Mouse (Mus musculus) midbrain, embryonic 16.5 days (tissue): Measurements from ENCODE around the gene Slc41a1. TPM values are rescaled to one million over a fixed set of nuclear protein-coding genes. Genes with fewer than 3 reads are reported as not detected.
A peak's percentile ranks its signal among the peaks of the same experiment; 100 is the strongest.

Experiments used
- ATAC-seq: fragments of 200-750 bp; cut with Nextera tagmentation; 2 replicates; pipeline ENCODE4 v1.8.0; 2017; ENCODE audit warnings: moderate TSS enrichment
- H3K27ac ChIP-seq: fragments of 300-500 bp; sonication (generic); 2 replicates; pipeline ENCODE4 v1.5.1; 2014; ENCODE audit warnings: mild to moderate bottlenecking, low read length, mixed read lengths
- H3K27me3 ChIP-seq: fragments of 300-500 bp; sonication (generic); 2 replicates; pipeline ENCODE4 v1.6.1; 2014; ENCODE audit warnings: low read depth, low read length, mixed read lengths; ENCODE audit not compliant: control insufficient read depth, insufficient read depth
- H3K36me3 ChIP-seq: fragments of 300-500 bp; sonication (generic); 2 replicates; pipeline ENCODE4 v1.6.1; 2014; ENCODE audit warnings: mild to moderate bottlenecking, low read length, moderate library complexity, mixed read lengths; ENCODE audit not compliant: control insufficient read depth, insufficient read depth
- H3K4me1 ChIP-seq: fragments of 300-500 bp; sonication (generic); 2 replicates; pipeline ENCODE4 v1.6.1; 2014; ENCODE audit warnings: mild to moderate bottlenecking, low read length, mixed read lengths; ENCODE audit not compliant: control insufficient read depth, insufficient read depth
- H3K4me2 ChIP-seq: fragments of 300-500 bp; sonication (generic); 2 replicates; pipeline ENCODE4 v1.6.1; 2014; ENCODE audit warnings: mild to moderate bottlenecking, low read length, mixed read lengths
- H3K4me3 ChIP-seq: fragments of 300-500 bp; sonication (generic); 2 replicates; pipeline ENCODE4 v1.5.1; 2014; ENCODE audit warnings: low read depth, mild to moderate bottlenecking, low read length, moderate library complexity, mixed read lengths
- H3K9ac ChIP-seq: fragments of 300-500 bp; sonication (generic); 2 replicates; pipeline ENCODE4 v1.6.1; 2014; ENCODE audit warnings: low read depth, low read length, mixed read lengths
- H3K9me3 ChIP-seq: fragments of 300-500 bp; sonication (generic); replicated peaks from 2 replicates; pipeline ENCODE4 v1.6.1; 2014; ENCODE audit warnings: mild to moderate bottlenecking, low read length, mixed read lengths; ENCODE audit not compliant: control insufficient read depth, poor library complexity, severe bottlenecking
- WGBS: fragments of 180-500 bp; shearing (Covaris S2); extraction: QIAGEN DNeasy Blood & Tissue Kit; methylation state at CpG from one replicate; pipeline ENCODE4 v1.1.7; 2014; 5-methylcytosine and 5-hydroxymethylcytosine counted together
- polyA plus RNA-seq: library from polyadenylated mRNA; unstranded; fragments of >200 nt; fragmentation: Nextera tagmentation; extraction: Ambion mirVana; gene quantifications from 2 replicates; pipeline ENCODE4 v1.2.1, GENCODE M21; 2015

Slc41a1 gene
- polyA plus RNA-seq = 17.7 and 18.2 TPM in 2 replicates

DNA sequence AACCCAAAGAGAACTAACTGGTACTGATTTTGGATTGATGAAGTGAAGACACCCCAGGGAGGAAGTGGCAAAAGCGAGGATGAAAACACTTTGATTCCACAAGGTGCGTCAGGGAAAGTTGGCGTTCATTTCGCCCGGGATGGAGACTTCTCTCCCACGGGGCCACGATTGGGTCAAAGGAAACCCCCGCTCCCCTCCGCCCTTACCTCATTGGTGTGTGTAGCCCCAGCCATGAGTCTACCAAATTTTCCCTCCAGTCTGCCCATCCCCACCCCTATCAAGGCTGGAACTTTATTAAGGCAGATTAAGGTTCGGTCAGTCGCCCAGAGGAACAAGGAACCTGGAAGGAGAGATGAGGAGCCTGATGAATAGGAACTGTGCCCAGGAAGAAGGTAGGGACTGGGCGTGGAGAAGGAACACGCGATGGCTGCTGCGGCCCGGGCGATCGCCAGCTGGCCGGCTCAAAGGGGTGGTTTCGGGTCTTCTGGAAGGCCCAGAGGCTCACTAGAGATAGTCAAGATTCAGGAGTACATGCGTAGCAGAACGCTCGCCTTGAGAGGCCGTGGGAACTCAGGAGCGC is at the start of gene Slc41a1:
Gene Slc41a1, plus strand, starts transcription at position 287 of the 580 bp plus-strand sequence.
- peak; percentile 56 for ATAC-seq
- H3K36me3 ChIP-seq = no peaks in the 10 kb centered on the region
- H3K27me3 ChIP-seq = no peaks in the 10 kb centered on the region
- peaks cover 20% of the 10 kb centered on the region for H3K4me1 ChIP-seq
- peak within 1 kb of the TSS; percentile 79 for H3K27ac ChIP-seq
- no peaks in the 10 kb centered on the region for H3K9me3 ChIP-seq
- peak within 1 kb of the TSS; percentile 82 for H3K9ac ChIP-seq
- peak within 1 kb of the TSS; percentile 95 for H3K4me2 ChIP-seq
- 3% methylated on average over 25 of the region's 25 CpGs for WGBS
- H3K4me3 ChIP-seq = peak within 1 kb of the TSS; percentile 76

DNA sequence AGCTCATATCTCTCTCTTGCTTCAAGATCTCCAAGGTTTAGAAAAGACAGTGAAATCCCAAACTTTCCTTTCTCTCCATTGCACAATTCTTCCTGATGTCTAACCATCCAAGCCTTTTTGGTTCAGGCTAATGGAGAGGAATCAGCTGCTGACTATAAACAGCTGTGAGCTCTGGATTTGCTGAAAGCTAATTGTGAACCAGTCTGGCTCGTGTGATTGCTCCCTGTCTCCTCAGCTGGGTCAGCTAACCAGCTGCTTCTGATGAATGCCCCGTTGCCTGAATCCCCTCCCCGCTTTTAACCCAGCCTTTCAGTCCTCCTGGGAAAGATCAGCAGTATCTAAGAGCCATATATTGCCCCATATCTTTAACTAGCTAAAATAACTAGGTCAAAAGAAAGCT is 32.7 kb upstream of the Slc41a1 start:
- H3K4me2 ChIP-seq = no peak overlapping the region
- no peak for ATAC-seq
- no peak overlapping the region for H3K9ac ChIP-seq
- no peaks in the 10 kb centered on the region for H3K9me3 ChIP-seq
- WGBS = 16% methylated on average over 3 of the region's 3 CpGs
- no peak overlapping the region for H3K27ac ChIP-seq
- no peak overlapping the region for H3K4me3 ChIP-seq
- 0 out of 2 replicates have a peak, but pooled peaks cover 3% of the 10 kb centered on the region for H3K4me1 ChIP-seq
- H3K27me3 ChIP-seq = no peaks in the 10 kb centered on the region; the same call in 1 of the 2 replicates
- no peaks in the 10 kb centered on the region for H3K36me3 ChIP-seq

DNA sequence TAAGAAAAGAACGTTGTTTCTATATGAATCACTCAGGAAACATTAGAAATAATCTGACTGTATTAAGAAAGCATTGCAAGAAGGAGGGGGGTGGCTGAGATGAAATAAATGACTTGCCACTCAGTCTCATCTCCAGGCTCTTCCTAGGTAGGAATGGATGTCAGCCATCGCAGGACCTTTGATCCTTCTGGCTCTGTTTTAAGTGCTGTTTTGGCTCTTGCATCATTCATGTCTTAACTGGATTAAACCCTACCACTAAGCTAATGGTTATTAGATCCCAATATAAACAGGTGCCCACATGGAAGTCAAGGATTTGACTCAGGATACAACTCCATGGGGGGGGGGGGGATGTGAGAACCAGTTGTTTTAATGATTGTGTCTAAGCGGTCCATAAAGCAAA is 32.1 kb upstream of the Slc41a1 start:
- H3K9ac ChIP-seq = no peak overlapping the region
- 89% methylated on average over 3 of the region's 3 CpGs for WGBS
- no peak overlapping the region for H3K27ac ChIP-seq
- no peaks in the 10 kb centered on the region for H3K9me3 ChIP-seq
- no peaks in the 10 kb centered on the region; the same call in 1 of the 2 replicates for H3K27me3 ChIP-seq
- no peak overlapping the region for H3K4me3 ChIP-seq
- no peak overlapping the region for H3K4me2 ChIP-seq
- H3K36me3 ChIP-seq = no peaks in the 10 kb centered on the region
- 0 out of 2 replicates have a peak, but pooled peaks cover 3% of the 10 kb centered on the region for H3K4me1 ChIP-seq
- no peak for ATAC-seq

DNA sequence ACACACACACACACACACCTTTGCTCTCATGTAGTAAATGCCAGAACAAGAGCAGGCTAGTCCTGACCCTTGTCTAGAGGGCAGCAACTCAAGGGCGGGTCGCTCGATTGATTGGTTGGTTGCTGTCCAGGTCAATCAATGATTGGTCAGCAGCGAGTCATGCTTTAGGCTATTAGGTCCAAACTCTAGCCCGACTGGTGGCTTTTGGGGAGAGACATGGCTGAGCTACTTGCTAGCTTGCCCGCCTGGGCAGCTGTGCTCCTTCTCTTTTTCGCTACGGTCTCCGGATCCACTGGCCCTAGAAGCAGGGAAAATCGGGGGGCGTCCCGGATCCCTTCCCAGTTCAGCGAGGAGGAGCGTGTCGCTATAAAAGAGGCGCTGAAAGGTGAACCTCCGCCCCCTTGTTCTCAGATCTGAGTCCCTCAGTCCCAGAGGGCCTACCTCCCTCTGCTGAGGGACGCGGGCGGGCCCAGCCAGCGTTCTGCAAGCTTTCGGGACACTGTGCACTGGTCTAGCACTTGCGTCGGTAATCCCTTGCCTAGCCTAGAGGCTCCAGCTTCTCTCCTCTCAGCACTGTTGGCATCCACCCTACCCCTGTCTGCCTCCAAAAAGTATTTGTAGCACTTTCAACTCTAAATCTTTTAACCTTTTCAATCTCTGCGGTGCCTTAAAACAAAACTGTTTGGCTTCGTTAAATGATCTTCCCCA is 29.9 kb upstream of the Slc41a1 start, which contains the start of gene Pm20d1:
Gene Pm20d1, plus strand, starts transcription at position 180 of the 708 bp plus-strand sequence.
- 0 out of 2 replicates have a peak, but pooled peaks cover 3% of the 10 kb centered on the region for H3K4me1 ChIP-seq
- H3K27me3 ChIP-seq = no peaks in the 10 kb centered on the region; the same call in 1 of the 2 replicates
- H3K36me3 ChIP-seq = no peaks in the 10 kb centered on the region
- 9% methylated on average over 26 of the region's 26 CpGs for WGBS
- no peak within 1 kb of the TSS for H3K27ac ChIP-seq
- no peak within 1 kb of the TSS for H3K9ac ChIP-seq
- H3K9me3 ChIP-seq = no peaks in the 10 kb centered on the region
- ATAC-seq = no peak
- peak within 1 kb of the TSS; percentile 29 for H3K4me3 ChIP-seq
- peak within 1 kb of the TSS; percentile 56 for H3K4me2 ChIP-seq

DNA sequence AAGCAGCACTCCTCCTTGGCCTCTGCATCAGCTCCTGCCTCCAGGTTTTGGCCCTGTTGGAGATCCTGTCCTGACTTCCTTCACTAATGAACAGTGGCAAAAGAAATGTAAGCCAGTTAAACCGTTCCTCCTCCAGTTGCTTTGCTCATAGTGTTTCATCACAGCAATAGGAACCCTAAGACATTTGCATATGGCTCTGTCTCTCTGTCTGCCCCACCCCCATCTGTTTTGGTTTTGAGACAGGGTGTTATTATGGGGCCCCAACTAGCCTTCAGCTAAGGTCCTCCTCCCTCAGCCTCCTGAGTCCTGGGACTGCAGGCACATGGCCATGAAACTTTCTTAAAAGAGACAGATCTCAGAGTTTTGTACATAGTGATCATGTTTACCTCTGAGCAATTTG is 27.3 kb upstream of the Slc41a1 start:
- no peak overlapping the region for H3K27ac ChIP-seq
- no peak for ATAC-seq
- 39% methylated on average over 1 of the region's 1 CpGs for WGBS

DNA sequence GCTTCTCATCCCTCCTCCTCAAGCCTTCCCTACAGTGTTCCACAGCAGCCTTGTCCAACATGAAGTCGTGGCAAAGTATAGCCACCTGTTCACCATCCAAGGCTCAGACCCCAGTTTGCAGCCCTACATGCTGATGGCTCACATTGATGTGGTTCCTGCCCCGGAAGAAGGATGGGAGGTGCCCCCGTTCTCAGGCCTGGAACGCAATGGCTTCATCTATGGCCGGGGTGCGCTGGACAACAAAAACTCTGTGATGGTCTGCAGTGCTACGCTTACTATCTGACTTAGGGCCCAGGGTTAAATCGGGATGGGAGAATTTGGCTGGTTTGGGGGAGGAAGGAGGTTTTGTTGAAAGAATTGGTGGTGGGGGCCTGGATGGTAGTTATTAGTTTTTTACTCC is 26.2 kb upstream of the Slc41a1 start:
- Histone ChIP-seq H3K27me3 (no peaks in the 10 kb centered on the region; the same call in 1 of the 2 replicates), H3K4me2 (no peak overlapping the region), H3K9ac (no peak overlapping the region), H3K9me3 (no peaks in the 10 kb centered on the region), H3K36me3 (no peaks in the 10 kb centered on the region), H3K27ac (no peak overlapping the region), H3K4me1 (0 out of 2 replicates have a peak, but pooled peaks cover 3% of the 10 kb centered on the region), H3K4me3 (no peak overlapping the region)
- ATAC-seq = no peak
- WGBS = 94% methylated on average over 8 of the region's 8 CpGs

More for the DNA sequence above, 27.3 kb upstream of the Slc41a1 start:
- H3K4me3 ChIP-seq = no peak overlapping the region
- no peak overlapping the region for H3K4me2 ChIP-seq
- H3K36me3 ChIP-seq = no peaks in the 10 kb centered on the region
- H3K27me3 ChIP-seq = no peaks in the 10 kb centered on the region; the same call in 1 of the 2 replicates
- 0 out of 2 replicates have a peak, but pooled peaks cover 3% of the 10 kb centered on the region for H3K4me1 ChIP-seq
- H3K9ac ChIP-seq = no peak overlapping the region
- H3K9me3 ChIP-seq = no peaks in the 10 kb centered on the region

DNA sequence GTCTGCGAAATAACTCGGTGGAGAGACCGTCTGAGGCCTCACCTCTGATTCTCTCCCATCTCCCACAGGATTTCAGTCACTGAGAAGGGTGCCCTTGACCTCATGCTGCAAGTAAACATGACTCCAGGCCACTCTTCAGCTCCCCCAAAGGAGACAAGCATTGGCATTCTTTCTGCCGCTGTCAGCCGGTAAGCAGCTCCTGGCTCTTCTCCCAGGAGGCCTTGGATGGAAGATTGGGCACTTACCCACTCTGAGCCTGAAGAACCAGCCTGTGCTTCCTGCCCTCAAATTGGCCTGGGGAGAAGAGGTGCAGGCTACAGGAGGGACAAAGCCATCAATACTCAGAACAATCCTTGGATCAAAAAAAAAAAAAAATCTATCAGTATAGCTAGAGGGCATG is 24.6 kb upstream of the Slc41a1 start:
- Histone ChIP-seq H3K4me2 (no peak overlapping the region), H3K4me1 (no peaks in the 10 kb centered on the region), H3K36me3 (no peaks in the 10 kb centered on the region), H3K9ac (no peak overlapping the region), H3K27ac (no peak overlapping the region), H3K4me3 (no peak overlapping the region), H3K27me3 (no peaks in the 10 kb centered on the region; the same call in 1 of the 2 replicates), H3K9me3 (no peaks in the 10 kb centered on the region)
- no peak for ATAC-seq
- WGBS = 87% methylated on average over 5 of the region's 5 CpGs

DNA sequence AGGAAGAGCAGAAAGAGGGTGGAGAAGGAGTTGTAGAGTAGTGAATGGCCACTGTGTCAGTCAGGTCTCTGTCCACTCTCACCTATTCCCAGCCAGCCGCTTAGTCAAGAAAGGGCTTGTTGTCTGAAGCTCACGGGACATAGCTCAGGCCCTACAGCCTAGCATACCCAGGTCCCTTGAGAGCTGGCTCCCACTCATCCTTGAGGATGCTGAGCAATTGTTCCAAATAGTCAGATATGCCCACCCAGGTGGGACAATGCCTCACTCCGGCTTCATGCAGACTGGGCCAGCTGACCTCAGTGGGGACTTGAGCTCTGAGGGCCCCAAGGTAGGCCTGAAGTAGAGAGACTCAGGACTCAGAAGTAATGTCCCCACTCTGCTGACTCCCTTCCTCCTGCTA is 23.1 kb upstream of the Slc41a1 start:
- Histone ChIP-seq H3K27ac (no peak overlapping the region), H3K9me3 (no peaks in the 10 kb centered on the region), H3K4me3 (no peak overlapping the region), H3K9ac (no peak overlapping the region), H3K4me2 (no peak overlapping the region), H3K27me3 (no peaks in the 10 kb centered on the region), H3K4me1 (no peaks in the 10 kb centered on the region), H3K36me3 (no peaks in the 10 kb centered on the region)
- ATAC-seq = no peak
- 100% methylated on average over 3 of the region's 3 CpGs for WGBS

DNA sequence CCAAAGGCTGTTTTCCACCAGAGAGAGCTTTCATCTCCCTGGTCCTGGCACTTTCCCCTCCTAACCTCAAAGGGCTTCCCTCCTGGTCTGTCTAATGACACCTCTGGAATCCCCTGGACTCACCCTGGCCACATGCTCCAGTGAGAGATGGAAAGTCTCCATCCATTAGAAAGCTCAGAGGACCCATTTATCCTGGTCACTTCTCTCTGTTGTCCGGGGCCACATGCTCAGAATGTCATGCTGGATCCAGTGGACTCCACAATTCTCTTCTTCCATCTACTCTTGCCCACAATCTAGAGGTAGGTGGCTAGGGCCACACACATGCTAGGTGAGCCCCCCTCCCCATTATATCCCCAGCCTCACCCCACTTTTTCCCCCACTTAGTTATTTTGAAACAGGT is 18.3 kb upstream of the Slc41a1 start:
- H3K4me2 ChIP-seq = no peak overlapping the region
- no peak overlapping the region for H3K4me3 ChIP-seq
- H3K9ac ChIP-seq = no peak overlapping the region
- no peaks in the 10 kb centered on the region for H3K9me3 ChIP-seq
- ATAC-seq = no peak
- no peaks in the 10 kb centered on the region for H3K27me3 ChIP-seq
- WGBS = 73% methylated on average over 1 of the region's 1 CpGs
- no peaks in the 10 kb centered on the region for H3K4me1 ChIP-seq
- H3K36me3 ChIP-seq = no peaks in the 10 kb centered on the region
- H3K27ac ChIP-seq = no peak overlapping the region
